Mouse (Mus musculus) gastrocnemius, adult 18-20 months (tissue): ENCODE measurements at regions not wholly inside any gene's neighbourhood (a gene's known extent, or its start where the extent isn't known, plus 50 kb on each side); places are given as distances from the start of the nearest gene placed in this dataset.
A peak's percentile ranks its signal among the peaks of the same experiment; 100 is the strongest.
"Not testable (repeated sequence)": the region's sequence is repeated elsewhere in the genome, so short reads cannot be mapped to it uniquely, and the experiment has no call there.

Source experiments
- DNase-seq: peaks from one replicate; pipeline ENCODE4 v3.0.0; 2021; ENCODE audit warnings: low spot score

DNA sequence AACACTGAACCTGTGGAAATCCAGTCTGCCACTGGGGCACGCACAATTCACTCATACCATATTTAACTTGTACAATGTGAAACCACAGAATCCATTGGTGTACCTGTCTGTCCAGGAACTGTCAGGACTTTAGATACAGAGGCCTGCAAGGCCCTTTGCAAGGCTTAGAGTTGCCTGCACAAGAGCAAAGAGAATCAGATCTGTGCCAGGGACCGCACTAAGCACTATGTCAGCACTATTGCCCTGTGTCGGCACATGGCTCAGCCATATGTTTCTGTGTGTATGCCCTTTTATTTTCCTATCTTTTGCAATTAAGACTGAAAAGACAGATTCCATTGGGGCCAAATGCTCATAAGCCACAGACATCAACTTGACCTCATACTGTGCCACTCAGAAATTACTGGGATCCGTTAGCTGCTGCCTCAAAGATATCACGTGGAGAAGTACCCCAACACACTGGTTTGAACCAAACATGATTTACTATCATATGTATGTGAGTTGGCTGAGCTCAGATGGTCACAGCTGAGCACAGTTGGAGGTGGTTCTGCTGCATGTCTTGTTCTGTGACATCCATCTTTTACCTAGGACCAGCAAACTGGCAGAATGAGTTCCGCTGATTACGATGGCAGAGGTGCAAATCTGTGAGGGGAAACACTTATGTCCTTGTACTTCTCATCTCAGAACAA lies 181.7 kb upstream of the Prkcq start:
- DNase-seq = no peak

DNA sequence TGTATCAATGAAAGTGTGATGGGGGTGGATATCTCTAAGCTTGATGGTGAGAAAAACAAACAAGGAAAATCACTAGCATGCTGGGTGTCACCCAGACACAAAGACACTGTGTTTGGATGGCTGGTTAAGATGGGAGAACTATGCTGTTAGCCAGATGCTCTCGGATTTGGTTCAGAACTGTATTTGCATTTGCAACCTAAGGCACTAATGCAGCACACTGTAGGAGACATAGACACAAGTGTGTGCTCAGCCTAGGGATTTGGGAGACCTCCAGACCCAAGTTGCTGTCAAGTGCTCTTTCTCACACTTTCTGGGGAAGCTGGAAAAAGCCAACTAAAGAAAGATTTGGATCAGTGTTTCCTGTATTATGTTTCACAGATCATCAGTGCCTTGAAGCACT lies 173.1 kb upstream of the Prkcq start:
- DNase-seq = no peak

DNA sequence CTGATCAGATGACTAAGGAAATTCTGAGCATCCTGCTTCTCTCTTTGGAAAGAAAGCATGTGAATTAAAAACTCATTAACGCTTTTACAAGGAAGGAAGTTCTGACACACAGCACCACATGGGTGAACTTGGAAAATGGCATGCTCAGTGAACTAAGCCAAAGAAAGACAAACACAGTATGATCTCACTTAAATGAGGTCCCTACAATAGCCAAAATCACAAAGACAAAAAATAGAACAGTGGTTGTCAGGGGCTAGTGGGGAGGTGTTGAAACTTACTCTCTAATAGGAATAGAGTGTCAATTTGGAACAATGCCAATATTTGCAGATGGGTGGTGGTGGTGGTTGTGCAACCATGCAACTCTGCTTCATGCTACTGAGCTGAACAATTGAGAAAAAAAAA lies 172.7 kb upstream of the Prkcq start:
- peak; percentile 1 for DNase-seq

DNA sequence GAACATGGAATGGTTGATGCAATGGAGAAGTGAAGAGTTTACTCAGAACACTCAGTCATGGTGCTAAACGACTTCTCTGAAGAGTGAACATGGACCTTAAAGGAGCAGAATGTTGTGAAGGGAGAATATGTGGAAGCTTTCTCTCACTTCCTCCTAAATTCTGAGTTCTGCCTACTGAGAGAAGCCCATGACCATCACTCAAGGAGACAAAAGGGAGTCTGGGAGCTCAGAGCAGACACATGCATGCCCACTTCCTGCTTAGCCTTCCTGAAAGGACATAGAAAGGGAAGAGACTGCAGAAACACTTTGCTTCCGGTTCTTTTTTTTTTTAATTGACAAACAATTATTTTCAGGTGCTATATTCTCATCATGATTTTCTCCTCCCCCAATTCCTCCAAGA lies 166.1 kb upstream of the Prkcq start:
- DNase-seq = no peak

DNA sequence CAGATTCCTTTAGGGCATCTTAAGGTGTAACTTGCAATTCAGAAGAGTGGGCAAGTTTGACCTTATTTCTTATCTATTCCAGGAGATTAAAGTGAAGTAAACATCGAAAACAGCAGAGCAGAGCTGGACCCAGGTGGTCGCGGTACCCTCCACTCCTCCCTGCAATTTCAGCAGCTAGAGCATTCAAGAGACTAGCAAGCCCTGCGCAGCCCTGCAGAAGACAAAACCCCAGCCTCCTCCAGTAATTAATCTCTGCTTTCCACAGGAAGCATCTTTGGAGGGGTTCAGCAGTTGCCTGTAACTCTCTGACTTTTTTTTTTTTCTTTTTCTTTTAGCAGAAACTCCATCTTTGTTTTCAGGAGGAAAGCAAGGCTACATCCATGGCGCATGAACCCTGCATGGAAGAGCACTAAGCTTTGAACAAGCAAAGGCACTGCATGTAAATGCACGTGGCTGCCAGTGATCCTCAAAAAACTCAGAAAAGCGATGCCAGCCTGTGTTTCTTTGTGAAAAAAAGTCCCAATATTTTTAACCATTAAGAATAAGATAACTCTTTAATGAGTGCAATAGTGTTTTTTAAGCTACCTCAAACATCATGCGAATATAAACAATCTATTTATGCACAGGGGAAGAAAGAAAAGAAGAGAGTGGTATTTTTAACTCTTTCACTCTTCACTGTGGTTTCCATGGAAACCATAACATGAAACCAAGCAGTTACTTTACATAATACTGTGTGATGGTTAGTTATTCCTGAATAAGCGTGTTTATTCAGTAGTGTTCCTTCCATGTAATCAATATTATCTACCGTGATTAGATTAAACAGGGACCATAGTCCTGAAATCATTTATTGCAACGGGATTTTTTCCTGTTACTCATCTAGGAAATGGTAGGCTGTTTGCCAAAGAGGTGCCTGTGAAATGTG lies 160.6 kb upstream of the Prkcq start:
- no peak for DNase-seq

DNA sequence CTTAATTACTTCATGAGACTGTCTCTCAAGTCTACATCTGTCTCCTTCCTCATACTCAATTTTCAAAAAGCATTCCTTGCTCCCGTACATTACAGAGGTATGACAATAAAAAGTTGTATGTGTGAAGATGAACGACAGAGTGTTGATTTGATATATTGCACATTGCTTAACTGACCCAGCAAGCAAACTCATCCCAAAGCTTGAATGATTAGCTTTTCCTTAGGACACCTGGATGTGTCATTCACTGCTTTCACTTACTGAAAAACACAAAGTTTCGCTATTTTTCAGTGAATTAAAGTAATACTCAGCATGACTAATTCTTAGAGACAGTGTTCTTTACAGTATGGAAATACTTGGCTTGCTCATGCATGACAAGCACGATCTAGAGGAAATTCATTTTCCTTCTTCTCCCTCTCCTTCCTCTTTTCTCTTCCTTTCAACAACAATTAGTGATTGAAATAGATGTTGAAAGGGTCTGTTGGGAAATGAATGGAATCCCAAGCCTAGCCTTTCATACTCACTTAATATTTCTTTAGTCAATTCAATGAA lies 159.5 kb upstream of the Prkcq start:
- no peak for DNase-seq

DNA sequence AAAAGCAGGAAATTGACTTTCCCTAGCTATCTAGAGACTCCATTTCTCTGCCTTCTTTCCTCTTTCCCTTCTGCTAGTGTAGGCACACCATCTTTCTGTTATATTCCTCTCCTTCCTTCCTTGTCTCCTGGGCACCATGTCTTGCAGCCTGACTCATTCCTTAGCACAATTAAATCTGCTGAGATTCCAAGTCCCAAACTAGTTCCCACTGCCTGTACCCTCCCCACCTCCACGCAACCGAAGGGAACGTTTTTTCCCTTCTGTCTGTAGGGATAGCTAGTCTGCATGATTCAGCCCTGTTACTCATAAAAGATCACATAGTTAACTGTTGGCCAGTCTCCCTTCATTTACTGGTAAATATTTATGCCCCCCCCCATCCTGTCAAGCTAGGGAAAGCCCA lies 158.8 kb upstream of the Prkcq start:
- no peak for DNase-seq

DNA sequence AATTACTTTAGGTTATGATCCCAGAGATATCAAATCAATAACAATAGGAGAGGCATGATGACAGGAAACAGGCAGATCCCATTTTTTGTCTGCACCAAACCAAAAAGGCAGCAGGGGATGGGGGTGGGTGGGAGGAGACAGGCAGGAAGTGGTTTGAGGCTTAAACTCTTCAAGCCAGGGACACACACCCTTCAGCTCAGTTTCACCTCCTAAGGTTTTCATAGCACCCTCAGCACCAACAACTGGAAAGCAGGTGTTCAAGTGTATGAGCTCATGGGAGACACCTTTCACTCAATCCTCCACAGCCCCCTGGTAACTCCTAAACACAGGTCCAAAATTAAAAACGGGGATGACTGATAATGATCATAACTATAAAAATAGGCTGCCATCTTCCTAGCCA lies 155.5 kb upstream of the Prkcq start:
- DNase-seq = no peak

DNA sequence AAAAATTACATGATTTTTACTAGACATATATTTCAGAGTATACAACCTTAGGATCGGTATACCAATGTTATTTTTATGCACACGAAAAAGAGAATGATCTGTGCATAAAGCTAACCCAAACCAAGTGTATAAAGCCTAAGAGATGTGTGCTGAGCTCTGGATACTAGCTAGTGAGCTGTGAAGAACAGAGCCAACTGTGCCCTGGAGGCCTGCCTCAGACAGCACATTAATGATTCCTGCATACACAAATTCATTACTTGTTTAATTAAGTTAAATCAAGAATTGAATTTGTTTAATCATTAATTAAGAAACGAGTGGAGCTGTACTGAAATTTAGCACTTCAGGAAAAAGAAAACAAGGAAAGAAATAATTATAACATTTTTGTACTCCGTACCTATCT lies 139.0 kb upstream of the Prkcq start:
- DNase-seq = no peak

DNA sequence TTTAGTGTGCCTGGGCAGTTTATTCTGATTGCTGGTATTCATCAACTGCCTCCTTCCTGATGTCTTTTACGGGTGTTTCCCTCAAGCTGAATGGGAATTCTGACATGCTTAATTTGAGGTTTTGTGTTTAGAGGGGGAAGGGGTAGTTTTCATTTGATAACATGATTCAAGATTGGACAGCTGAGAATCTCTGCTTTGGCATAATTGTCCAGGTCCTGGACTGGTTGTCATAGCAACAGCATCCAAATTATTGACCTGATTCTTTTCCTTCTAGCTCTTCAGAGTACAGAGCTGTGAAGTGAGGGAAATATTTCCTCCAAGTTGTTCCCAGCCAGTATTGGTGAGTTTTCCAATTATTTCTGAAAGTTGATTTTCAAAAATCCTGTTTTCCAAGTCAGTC lies 137.7 kb upstream of the Prkcq start:
- DNase-seq = no peak

DNA sequence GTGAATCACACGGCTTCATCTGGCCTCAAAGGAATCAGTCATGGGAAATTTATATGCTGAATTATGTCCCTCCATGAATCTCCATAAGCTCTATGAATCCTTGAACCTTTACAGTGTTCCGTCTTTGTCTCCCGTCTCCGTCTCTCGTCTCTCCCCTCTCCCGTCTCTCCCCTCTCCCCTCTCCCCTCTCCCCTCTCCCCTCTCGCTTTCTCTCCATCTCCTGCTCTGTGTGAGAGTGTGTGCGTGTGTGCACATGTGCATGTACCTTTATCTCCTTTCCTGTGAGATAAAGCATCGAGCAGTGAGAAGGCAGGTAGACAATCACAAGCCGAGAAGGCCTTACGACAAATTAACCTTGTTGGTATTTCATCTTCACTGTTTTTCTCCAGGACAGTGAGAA lies 134.6 kb upstream of the Prkcq start:
- no peak for DNase-seq

DNA sequence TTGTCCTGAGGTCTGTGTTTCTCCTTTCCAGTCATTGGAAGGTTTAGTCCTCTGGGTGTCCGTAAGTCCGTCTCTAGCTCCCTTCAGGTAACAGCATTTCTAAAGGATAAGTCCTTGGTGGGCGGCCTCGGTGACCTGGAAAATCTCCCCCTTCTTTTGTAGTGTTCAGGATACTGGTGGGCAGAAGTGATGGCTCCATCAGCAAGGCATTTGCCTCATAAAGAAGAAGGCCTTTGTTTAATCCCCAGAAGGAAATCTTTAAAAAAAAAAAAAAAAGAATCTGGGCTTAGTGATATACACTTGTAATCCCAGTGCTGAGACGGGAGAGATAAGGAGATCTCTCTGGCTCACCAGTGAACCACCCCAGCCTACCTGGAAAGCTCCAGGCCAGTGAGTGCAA lies 133.5 kb upstream of the Prkcq start:
- DNase-seq = no peak

DNA sequence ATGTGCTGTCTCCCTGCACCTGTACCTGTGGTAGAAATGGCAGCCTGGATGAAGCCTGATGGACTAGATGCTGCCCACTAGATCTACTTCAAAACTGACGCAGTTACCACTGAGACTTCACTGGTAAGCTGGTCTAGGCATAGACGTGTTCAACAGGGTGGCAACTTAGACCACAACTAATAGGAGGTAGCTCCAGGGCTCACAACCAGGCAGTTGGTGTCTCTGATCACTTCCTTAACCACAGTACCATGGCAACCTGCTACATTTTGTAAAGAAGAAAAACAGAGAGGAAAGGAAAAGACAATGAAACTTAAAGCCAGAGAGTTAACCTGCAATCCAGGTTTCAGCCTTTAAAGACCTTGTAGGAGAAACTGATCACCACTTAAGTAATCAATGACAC lies 131.9 kb upstream of the Prkcq start:
- no peak for DNase-seq

DNA sequence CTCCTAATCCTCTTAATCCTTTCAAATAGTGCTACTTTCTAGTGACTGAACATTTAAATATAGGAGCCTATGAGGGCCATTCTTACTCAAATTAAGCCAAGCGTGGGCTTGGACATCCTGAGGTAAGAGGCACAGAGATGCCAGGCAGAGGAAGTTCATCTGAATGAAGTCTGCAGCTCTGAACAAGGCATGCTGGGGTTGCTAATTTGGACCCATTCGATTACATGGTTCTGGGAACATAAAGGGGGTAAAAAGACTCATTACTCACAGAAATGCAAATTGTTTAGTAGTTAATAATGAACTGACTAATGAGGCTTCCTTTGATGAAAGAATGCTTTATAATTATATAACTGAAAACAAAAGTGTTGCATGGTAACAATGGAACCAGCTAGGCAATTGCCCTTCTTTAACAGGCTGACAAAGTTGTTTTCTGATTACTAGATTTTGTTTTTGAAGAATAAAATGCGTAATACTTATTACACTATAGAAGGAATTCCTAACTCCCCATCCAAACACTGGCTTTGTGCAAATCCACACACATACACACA lies 127.1 kb upstream of the Prkcq start:
- no peak for DNase-seq

DNA sequence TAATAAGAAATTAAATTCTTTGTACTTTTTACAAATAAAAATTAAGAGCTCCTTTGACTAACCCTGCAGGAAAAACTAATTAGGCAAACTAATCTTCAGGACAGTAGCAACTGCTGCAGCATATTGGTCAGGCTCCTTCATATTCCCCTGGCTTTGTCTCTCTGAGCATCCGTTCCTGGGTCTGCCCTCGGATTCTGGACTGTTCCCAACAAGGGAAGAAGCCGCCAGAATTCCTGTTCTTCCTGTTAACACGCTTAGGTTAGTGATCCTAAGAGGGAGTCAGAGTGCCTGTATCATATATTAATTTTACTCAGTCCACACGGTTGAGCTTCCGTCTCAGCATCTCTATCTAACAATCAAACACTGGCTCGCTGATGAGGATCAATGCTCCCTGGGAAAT lies 120.3 kb upstream of the Prkcq start:
- DNase-seq = no peak

DNA sequence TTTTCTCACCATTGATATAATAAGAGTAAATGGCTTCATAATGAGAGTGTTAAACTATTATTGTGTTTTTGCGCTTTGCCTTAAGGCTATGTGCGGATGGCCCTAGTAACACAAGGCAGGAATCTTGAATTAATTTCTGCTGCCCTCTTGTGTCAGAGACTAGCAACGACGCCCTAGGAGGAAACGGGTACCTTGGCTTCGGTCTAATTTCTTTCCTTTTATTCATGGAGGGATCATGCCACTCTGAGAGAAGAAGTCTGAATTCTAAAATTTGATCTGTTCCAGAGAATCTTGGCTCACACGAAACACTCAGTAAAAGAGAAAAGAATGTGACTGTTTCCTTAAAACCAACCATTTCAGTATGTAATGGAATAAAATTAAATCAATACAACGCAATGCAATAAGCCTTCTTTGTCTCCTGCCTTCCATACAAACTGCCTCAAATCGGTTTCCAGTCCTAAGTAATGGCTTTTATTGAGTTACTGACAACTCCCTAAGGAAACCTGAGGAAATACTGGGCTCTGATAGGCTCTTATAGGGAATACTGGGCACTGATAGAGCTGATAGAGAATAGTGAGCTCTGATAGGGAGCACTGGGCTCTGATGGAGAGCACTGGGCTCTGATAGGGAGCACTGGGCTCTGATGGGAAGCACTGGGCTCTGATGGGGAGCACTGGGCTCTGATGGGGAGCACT lies 112.0 kb upstream of the Prkcq start:
- DNase-seq = peak; percentile 45

DNA sequence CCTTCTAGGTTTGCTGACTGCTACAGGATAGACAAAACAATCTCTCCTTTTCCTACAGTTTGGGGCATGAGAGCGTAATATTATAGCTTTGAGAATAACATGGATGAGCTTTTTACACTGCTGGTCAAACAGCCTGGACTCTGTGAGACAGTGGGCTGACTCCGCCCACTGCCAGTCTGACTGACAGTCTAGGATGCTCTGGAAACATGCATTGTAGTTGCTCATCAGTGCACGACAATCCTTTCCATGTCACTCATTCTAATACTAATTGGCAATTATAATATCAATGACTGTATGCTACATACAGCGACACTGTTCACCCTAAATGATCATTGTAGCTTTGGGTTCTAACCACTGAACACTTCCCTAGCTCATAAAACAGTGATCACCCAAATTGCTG lies 104.5 kb upstream of the Prkcq start:
- DNase-seq = no peak

DNA sequence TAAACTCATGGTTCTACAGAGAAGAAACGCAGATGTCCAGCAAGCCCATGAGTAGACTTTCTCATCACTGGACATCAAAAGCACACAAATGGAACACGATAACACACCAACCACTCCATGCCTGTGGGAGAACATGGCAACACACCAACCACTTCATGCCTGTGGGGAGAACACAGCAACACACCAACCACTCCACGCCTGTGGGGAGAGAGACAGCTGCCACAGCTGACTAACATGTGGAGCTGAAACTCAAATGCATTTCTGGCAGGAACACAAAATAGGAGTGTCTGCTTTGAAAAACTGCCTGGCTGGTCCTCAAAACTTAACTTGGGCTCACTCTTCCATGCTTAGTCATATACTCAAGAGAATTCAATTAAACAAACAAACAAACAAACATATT lies 88.4 kb upstream of the Prkcq start:
- DNase-seq = no peak

DNA sequence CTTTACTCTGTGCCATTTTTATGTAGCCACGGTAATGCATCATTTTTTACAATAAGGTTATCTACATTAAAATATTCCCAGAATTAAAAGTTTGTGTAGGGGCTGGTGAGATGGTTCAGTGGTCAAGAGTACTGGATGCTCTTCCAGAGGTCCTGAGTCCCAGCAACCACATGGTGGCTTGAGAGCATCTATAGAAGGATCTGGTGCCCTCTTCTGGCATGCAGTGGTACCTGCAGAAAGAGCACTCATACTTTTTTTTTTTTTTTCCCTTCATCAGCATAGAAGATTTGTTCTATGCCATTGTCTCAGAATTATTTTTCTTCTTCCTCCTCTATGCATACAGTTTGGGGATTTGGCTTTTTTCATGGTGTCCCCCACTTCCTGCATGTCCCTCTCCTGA lies 84.9 kb upstream of the Prkcq start:
- no peak for DNase-seq

DNA sequence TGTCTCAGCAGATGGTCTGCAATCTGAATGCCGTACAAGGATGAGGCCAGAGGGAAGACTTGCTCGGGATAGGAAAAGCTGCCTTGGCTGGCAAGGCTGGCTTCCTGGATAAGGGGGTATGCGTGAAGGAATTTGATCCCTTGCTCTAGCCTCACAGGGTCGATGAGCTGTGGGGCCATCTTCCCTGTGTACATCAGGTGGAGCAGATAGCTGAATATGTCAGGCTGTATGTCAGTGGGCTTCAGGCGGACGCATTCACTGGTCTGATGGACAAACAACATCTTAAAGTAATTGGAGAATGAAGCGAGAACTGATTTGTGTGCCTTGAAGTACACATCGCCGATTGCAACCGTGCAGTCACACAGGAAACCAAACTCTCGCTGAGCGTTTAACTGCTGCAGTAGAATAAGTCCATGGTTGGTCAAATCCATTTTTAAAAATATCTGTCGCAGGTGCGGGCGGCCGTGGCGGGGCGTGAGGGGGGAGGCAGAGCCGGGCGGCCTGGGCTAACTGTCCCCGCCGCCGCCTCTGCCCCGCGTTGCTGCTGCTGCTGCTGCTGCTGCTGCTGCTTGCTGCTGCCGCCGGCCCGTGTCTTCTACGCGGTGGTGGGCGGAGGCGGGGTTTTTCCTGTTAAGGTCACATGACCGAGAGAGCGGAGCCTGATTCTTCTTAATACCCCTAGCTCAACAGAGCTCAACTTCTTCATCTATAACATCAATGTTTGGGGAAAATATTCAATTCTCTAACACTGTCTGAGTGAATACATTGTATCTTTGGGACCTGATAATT lies 71.9 kb upstream of the Prkcq start:
- not testable (repeated sequence) for DNase-seq

DNA sequence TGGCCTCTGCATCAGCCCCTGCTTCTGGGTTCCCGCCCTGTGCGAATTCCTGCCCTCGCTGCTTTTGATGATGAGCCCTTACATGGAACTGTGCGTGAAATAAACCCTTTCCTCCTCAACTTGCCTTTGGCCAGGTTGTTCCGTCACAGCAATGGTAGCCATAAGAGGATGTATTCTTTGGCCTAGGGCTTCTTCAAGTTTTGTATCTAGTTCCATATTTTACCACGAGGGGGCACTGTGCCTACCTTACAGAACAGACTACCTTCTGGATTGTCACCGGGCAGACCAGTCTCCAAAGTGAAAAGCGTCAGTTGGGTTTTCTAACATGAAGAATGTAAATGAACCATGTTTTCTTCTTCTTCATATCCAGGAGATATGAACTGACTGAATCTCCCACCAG lies 58.7 kb upstream of the Prkcq start:
- peak; percentile 64 for DNase-seq
